Comparison of ENCODE assay signal across 20 mouse cellular contexts in genomic region chr7:142087069-142087652, GRCm38 (mm10). TPM values are rescaled to one million over a fixed set of nuclear protein-coding genes. Genes with fewer than 3 reads are reported as not detected.
A peak's percentile ranks its signal among the peaks of the same experiment; 100 is the strongest.
DNase-seq lines count a peak whose midpoint lies in the region; ATAC-seq and TF ChIP-seq lines count a peak whose summit lies in the region.
"Had no signal": no experiment of that assay in that cellular context is flagged by ENCODE, and none has a peak within 500 bp of the region (broad histone marks: within the 10 kb centered on the region; RNA-seq: fewer than 3 reads in every experiment).

No protein-coding gene starts in this region.

- 78% methylated on average over 1 of the region's 1 CpGs for WGBS in heart, embryonic 11.5 days (ENCODE audit: insufficient replicate concordance)
- 78% methylated on average over 1 of the region's 1 CpGs for WGBS in bone marrow, adult 2 months
- 93% methylated on average over 1 of the region's 1 CpGs for WGBS in kidney, adult 2 months

- peaks cover 48% of the 10 kb centered on the region for H3K4me1 ChIP-seq in heart, embryonic 11.5 days (ENCODE audit: control insufficient read depth, insufficient read depth, low read length)
- peaks cover 9% of the 10 kb centered on the region; the same call in 1 of the 2 replicates for H3K4me1 ChIP-seq in bone marrow, adult 2 months (ENCODE audit: control insufficient read depth, insufficient read depth, low read length)
- no peaks in the 10 kb centered on the region for H3K4me1 ChIP-seq in kidney, adult 2 months (ENCODE audit: control insufficient read depth, insufficient read depth, low read length)

- no peak for DNase-seq in heart, adult 8-10 months (ENCODE audit: low spot score)
- DNase-seq in kidney, adult 2 months, result no peak
- no peak for DNase-seq in adrenal gland, postnatal 14 days
- no peak for DNase-seq in thymus, postnatal 14 days
- DNase-seq: cerebellum, postnatal 10 days; heart, adult 11 months; heart, postnatal 4 days had no signal

- no peak for TF ChIP-seq CTCF in bone marrow, adult 2 months (IDR thresholded peaks at IDR 0.05; ENCODE audit: control insufficient read depth, insufficient read depth, low read length)
- TF ChIP-seq CTCF in kidney, adult 2 months (conservative IDR thresholded peaks at IDR 0.05; ENCODE audit: insufficient read depth, insufficient read length, low read depth, low read length), result no peak

- H3K27me3 ChIP-seq in heart, embryonic 11.5 days (ENCODE audit: control insufficient read depth, insufficient read depth, low read length), result peaks cover 29% of the 10 kb centered on the region
- no peaks in the 10 kb centered on the region for H3K27me3 ChIP-seq in kidney, adult 2 months (replicated peaks; ENCODE audit: control insufficient read depth, insufficient read depth, low read length)

- peak overlapping the region; percentile 34 for H3K4me2 ChIP-seq in heart, embryonic 11.5 days
- H3K4me2 ChIP-seq: embryonic facial prominence, embryonic 15.5 days; limb, embryonic 15.5 days had no signal

- H3K36me3 ChIP-seq in heart, embryonic 11.5 days (ENCODE audit: control insufficient read depth, insufficient read depth, low read length), result peaks cover under 1% of the 10 kb centered on the region; the same call in 1 of the 2 replicates
- no peaks in the 10 kb centered on the region for H3K36me3 ChIP-seq in kidney, adult 2 months (ENCODE audit: control insufficient read depth, insufficient read depth, low read length)
- H3K36me3 ChIP-seq: G1E had no signal

- peak overlapping the region; percentile 82 for H3K27ac ChIP-seq in heart, embryonic 11.5 days (ENCODE audit: low read depth, low read length)
- H3K27ac ChIP-seq in bone marrow, adult 2 months (ENCODE audit: control insufficient read depth, insufficient read depth, low read depth, low read length, poor library complexity), result peak overlapping the region; percentile 88
- no peak overlapping the region for H3K27ac ChIP-seq in kidney, adult 2 months (ENCODE audit: insufficient read depth, low read depth, low read length)
- H3K27ac ChIP-seq: embryonic facial prominence, embryonic 15.5 days; limb, embryonic 15.5 days had no signal

- no peak overlapping the region for H3K4me3 ChIP-seq in heart, embryonic 11.5 days (ENCODE audit: low read depth, low read length)
- no peak overlapping the region for H3K4me3 ChIP-seq in bone marrow, adult 2 months (replicated peaks; ENCODE audit: control insufficient read depth, low read depth, low read length)
- no peak overlapping the region for H3K4me3 ChIP-seq in kidney, adult 2 months (ENCODE audit: insufficient read depth, low read depth, low read length)
- H3K4me3 ChIP-seq: embryonic facial prominence, embryonic 15.5 days; limb, embryonic 15.5 days had no signal

- ATAC-seq in heart, embryonic 11.5 days (replicated peaks; ENCODE audit: insufficient number of reproducible peaks, low FRiP score, low TSS enrichment), result peak; percentile 80
- ATAC-seq in erythroid progenitor cell, adult 5-6 weeks (replicated peaks; ENCODE audit: low FRiP score, poor library complexity, severe bottlenecking), result peak; percentile 84
- peak; percentile 86 for ATAC-seq in megakaryocyte progenitor cell, adult 5-6 weeks (replicated peaks; ENCODE audit: poor library complexity)
- ATAC-seq: activated CD4-positive, CD25-positive, alpha-beta regulatory T cell, adult 4 months had no signal

- H3K9me3 ChIP-seq in heart, embryonic 11.5 days (replicated peaks; ENCODE audit: control insufficient read depth, low read length), result no peaks in the 10 kb centered on the region
- H3K9me3 ChIP-seq: embryonic facial prominence, embryonic 15.5 days; G1E; limb, embryonic 15.5 days had no signal

- no peak overlapping the region for H3K9ac ChIP-seq in heart, embryonic 11.5 days (ENCODE audit: low read depth, low read length)
- H3K9ac ChIP-seq: embryonic facial prominence, embryonic 15.5 days; limb, embryonic 15.5 days had no signal

- TF ChIP-seq POLR2A in bone marrow, adult 2 months (IDR thresholded peaks at IDR 0.05; ENCODE audit: borderline replicate concordance, control insufficient read depth, low read depth, low read length), result no peak
- no peak for TF ChIP-seq POLR2A in kidney, adult 2 months (IDR thresholded peaks at IDR 0.05; ENCODE audit: low read depth, low read length)

RNA-seq across cellular contexts. Expression of gene Dusp8, which starts 8.5 kb away (rescaled TPM):
- polyA plus RNA-seq in heart, embryonic 11.5 days (2014; fragmentation: Nextera tagmentation; extraction: Ambion mirVana), result 9.6 and 10.1 TPM in 2 replicates
- 10 to 100 TPM; 26.3 to 48.9 (median 37.9) TPM for total RNA-seq in heart, adult 8-10 months (2022)
- polyA plus RNA-seq in bone marrow, adult 2 months (2011; ENCODE audit: insufficient read depth, insufficient read length, low replicate concordance, missing spikeins), result 4.9 and 7.5 TPM in 2 replicates
- 21.6 and 23.5 TPM in 2 replicates for total RNA-seq in erythroid progenitor cell, adult 5-6 weeks (2015; ENCODE audit: low replicate concordance)
- 8.1 and 11.2 TPM in 2 replicates for total RNA-seq in erythroid progenitor cell, adult 5-6 weeks (2017; ENCODE audit: low replicate concordance)
- 0.12 TPM in 1 of 2 replicates, not detected in the other for total RNA-seq in megakaryocyte progenitor cell, adult 5-6 weeks (2015)
- not detected in 2 replicates for total RNA-seq in megakaryocyte progenitor cell, adult 5-6 weeks (2017)
- 3.6 and 3.7 TPM in 2 replicates for polyA plus RNA-seq in kidney, adult 2 months (2012; rRNA removed)
- total RNA-seq in adrenal gland, postnatal 14 days (2021), result 7.3 and 8.4 TPM in 2 replicates
- total RNA-seq: monocyte, adult 5-6 weeks had no signal
- polyA plus RNA-seq: G1E had no signal

RNA-seq across cellular contexts. Expression of gene Mob2, which starts 26.3 kb away (rescaled TPM):
- 48.3 and 50.3 TPM in 2 replicates for polyA plus RNA-seq in heart, embryonic 11.5 days (2014; fragmentation: Nextera tagmentation; extraction: Ambion mirVana)
- 10 to 100 TPM; 45.2 to 53.5 (median 46.9) TPM for total RNA-seq in heart, adult 8-10 months (2022)
- polyA plus RNA-seq in bone marrow, adult 2 months (2011; ENCODE audit: insufficient read depth, insufficient read length, low replicate concordance, missing spikeins), result 28.2 and 34.3 TPM in 2 replicates
- total RNA-seq in erythroid progenitor cell, adult 5-6 weeks (2015; ENCODE audit: low replicate concordance), result 74.6 and 92.6 TPM in 2 replicates
- 59.1 and 69.3 TPM in 2 replicates for total RNA-seq in erythroid progenitor cell, adult 5-6 weeks (2017; ENCODE audit: low replicate concordance)
- 45.3 and 45.9 TPM in 2 replicates for total RNA-seq in megakaryocyte progenitor cell, adult 5-6 weeks (2015)
- total RNA-seq in megakaryocyte progenitor cell, adult 5-6 weeks (2017), result 45.9 and 47.1 TPM in 2 replicates
- polyA plus RNA-seq in kidney, adult 2 months (2012; rRNA removed), result 44.0 and 45.3 TPM in 2 replicates
- 47.4 and 48.6 TPM in 2 replicates for total RNA-seq in adrenal gland, postnatal 14 days (2021)

RNA-seq across cellular contexts. Expression of gene Gm45618, which starts 33.4 kb away (rescaled TPM):
- not detected in 2 replicates for polyA plus RNA-seq in heart, embryonic 11.5 days (2014; fragmentation: Nextera tagmentation; extraction: Ambion mirVana)
- not detected for total RNA-seq in heart, adult 8-10 months (2022)
- polyA plus RNA-seq in bone marrow, adult 2 months (2011; ENCODE audit: insufficient read depth, insufficient read length, low replicate concordance, missing spikeins), result not detected in 2 replicates
- not detected in 2 replicates for total RNA-seq in erythroid progenitor cell, adult 5-6 weeks (2015; ENCODE audit: low replicate concordance)
- not detected in 2 replicates for total RNA-seq in erythroid progenitor cell, adult 5-6 weeks (2017; ENCODE audit: low replicate concordance)
- not detected in 2 replicates for total RNA-seq in megakaryocyte progenitor cell, adult 5-6 weeks (2015)
- total RNA-seq in megakaryocyte progenitor cell, adult 5-6 weeks (2017), result not detected in 2 replicates
- polyA plus RNA-seq in kidney, adult 2 months (2012; rRNA removed), result not detected in 2 replicates
- total RNA-seq in adrenal gland, postnatal 14 days (2021), result not detected in 2 replicates
- total RNA-seq: G1E; heart, postnatal 4 days; left cerebral cortex, adult 8-10 months; monocyte, adult 5-6 weeks had no signal
- polyA plus RNA-seq: activated CD4-positive, CD25-positive, alpha-beta regulatory T cell, adult 4 months; brain, embryonic 14.5 days; C2C12; G1E; intestine, embryonic 14.5 days; limb, embryonic 15.5 days had no signal

RNA-seq across cellular contexts. Expression of gene Gm39115, which starts 48.7 kb away (rescaled TPM):
- polyA plus RNA-seq in heart, embryonic 11.5 days (2014; fragmentation: Nextera tagmentation; extraction: Ambion mirVana), result not detected in 2 replicates
- not detected for total RNA-seq in heart, adult 8-10 months (2022)
- not detected in 2 replicates for polyA plus RNA-seq in bone marrow, adult 2 months (2011; ENCODE audit: insufficient read depth, insufficient read length, low replicate concordance, missing spikeins)
- total RNA-seq in erythroid progenitor cell, adult 5-6 weeks (2015; ENCODE audit: low replicate concordance), result not detected in 2 replicates
- not detected in 2 replicates for total RNA-seq in erythroid progenitor cell, adult 5-6 weeks (2017; ENCODE audit: low replicate concordance)
- not detected in 2 replicates for total RNA-seq in megakaryocyte progenitor cell, adult 5-6 weeks (2015)
- not detected in 2 replicates for total RNA-seq in megakaryocyte progenitor cell, adult 5-6 weeks (2017)
- not detected in 2 replicates for polyA plus RNA-seq in kidney, adult 2 months (2012; rRNA removed)
- not detected in 2 replicates for total RNA-seq in adrenal gland, postnatal 14 days (2021)
- total RNA-seq: G1E; heart, postnatal 4 days; left cerebral cortex, adult 8-10 months; monocyte, adult 5-6 weeks had no signal
- polyA plus RNA-seq: activated CD4-positive, CD25-positive, alpha-beta regulatory T cell, adult 4 months; brain, embryonic 14.5 days; C2C12; embryonic facial prominence, embryonic 15.5 days; G1E; intestine, embryonic 14.5 days; limb, embryonic 15.5 days had no signal

RNA-seq across cellular contexts. Expression of gene Gm45337, which starts 57.2 kb away (rescaled TPM):
- not detected in 2 replicates for polyA plus RNA-seq in heart, embryonic 11.5 days (2014; fragmentation: Nextera tagmentation; extraction: Ambion mirVana)
- not detected for total RNA-seq in heart, adult 8-10 months (2022)
- not detected in 2 replicates for polyA plus RNA-seq in bone marrow, adult 2 months (2011; ENCODE audit: insufficient read depth, insufficient read length, low replicate concordance, missing spikeins)
- not detected in 2 replicates for total RNA-seq in erythroid progenitor cell, adult 5-6 weeks (2015; ENCODE audit: low replicate concordance)
- total RNA-seq in erythroid progenitor cell, adult 5-6 weeks (2017; ENCODE audit: low replicate concordance), result not detected in 2 replicates
- total RNA-seq in megakaryocyte progenitor cell, adult 5-6 weeks (2015), result not detected in 2 replicates
- total RNA-seq in megakaryocyte progenitor cell, adult 5-6 weeks (2017), result not detected in 2 replicates
- not detected in 2 replicates for polyA plus RNA-seq in kidney, adult 2 months (2012; rRNA removed)
- total RNA-seq in adrenal gland, postnatal 14 days (2021), result not detected in 2 replicates
- total RNA-seq: G1E; heart, postnatal 4 days; left cerebral cortex, adult 8-10 months; monocyte, adult 5-6 weeks had no signal
- polyA plus RNA-seq: activated CD4-positive, CD25-positive, alpha-beta regulatory T cell, adult 4 months; brain, embryonic 14.5 days; C2C12; G1E; intestine, embryonic 14.5 days; limb, embryonic 15.5 days had no signal
